In the genomic region with DNA sequence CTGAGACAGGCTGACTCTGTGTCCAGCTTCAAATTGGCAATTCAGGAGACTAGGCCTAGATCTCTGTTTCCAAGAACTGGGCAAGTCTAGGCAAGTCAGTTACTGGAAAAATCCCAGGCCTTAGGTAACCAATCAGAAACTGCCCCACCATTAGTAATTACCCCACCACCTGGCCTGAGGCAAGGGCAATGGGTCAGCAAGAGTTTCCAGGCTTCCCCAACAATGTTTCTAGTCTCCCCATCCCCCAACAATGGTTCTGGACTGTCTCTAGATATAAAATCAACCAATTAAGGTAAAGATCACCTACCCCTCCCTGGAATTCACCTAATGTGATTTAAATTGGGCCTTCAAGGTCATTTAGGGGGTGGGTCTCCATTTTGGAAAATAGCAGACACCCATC, we compare ENCODE assay signal across 14 mouse cellular contexts.
"Had no signal": no experiment of that assay in that cellular context is flagged by ENCODE, and none has a peak within 500 bp of the region (broad histone marks: within the 10 kb centered on the region; RNA-seq: fewer than 3 reads in every experiment).

No protein-coding gene starts in this region.

- H3K36me3 ChIP-seq: liver, embryonic 13.5 days; midbrain, embryonic 13.5 days had no signal

- H3K4me2 ChIP-seq: liver, embryonic 13.5 days; lung, embryonic 14.5 days; midbrain, embryonic 13.5 days had no signal

- DNase-seq: kidney, postnatal 10 days; layer of hippocampus, postnatal 36 days; liver, embryonic 13.5 days; lung, embryonic 14.5 days; thymus, adult 2 months; thymus, postnatal 14 days; thymus, postnatal 4 days had no signal

- ATAC-seq: intestine, postnatal 0 days; lung, postnatal 0 days; midbrain, embryonic 13.5 days; midbrain, embryonic 16.5 days had no signal

- H3K27ac ChIP-seq: left cerebral cortex, adult 2 months; liver, embryonic 13.5 days; macrophage; midbrain, embryonic 13.5 days; stomach, postnatal 0 days had no signal

- H3K9me3 ChIP-seq: liver, embryonic 13.5 days; midbrain, embryonic 13.5 days had no signal

- H3K4me3 ChIP-seq: left cerebral cortex, adult 2 months; liver, embryonic 13.5 days; midbrain, embryonic 13.5 days had no signal

- H3K27me3 ChIP-seq: liver, embryonic 13.5 days; midbrain, embryonic 13.5 days had no signal

- H3K4me1 ChIP-seq: liver, embryonic 13.5 days; midbrain, embryonic 13.5 days had no signal

- H3K9ac ChIP-seq: liver, embryonic 13.5 days; lung, embryonic 14.5 days; midbrain, embryonic 13.5 days had no signal
